Mouse (Mus musculus): ENCODE results near the gene Sct.
A peak's percentile ranks its signal among the peaks of the same experiment; 100 is the strongest.
"Not testable (repeated sequence)": the region's sequence is repeated elsewhere in the genome, so short reads cannot be mapped to it uniquely, and the experiment has no call there.

Sct gene

DNA sequence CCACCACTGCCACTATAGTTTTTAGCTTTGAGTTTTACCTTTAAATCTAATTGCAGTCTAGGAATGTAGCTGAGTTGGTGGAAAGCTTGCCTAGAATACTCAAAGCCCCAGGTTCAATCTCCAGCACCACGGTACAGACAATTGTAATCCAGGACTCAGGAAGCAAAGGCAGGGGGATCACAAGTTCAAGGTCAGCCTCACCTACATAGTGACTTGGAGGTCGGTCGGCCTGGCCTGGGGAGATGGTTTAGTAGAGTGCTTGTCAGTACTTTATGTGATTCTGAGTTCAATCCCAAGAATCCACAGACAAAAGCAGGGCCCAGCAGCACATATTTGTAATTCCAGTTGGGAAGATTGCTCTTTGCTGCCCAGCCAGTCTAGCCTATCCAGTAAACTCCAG, 9.1 kb upstream of the Sct start:
- DNase-seq, result no peak

DNA sequence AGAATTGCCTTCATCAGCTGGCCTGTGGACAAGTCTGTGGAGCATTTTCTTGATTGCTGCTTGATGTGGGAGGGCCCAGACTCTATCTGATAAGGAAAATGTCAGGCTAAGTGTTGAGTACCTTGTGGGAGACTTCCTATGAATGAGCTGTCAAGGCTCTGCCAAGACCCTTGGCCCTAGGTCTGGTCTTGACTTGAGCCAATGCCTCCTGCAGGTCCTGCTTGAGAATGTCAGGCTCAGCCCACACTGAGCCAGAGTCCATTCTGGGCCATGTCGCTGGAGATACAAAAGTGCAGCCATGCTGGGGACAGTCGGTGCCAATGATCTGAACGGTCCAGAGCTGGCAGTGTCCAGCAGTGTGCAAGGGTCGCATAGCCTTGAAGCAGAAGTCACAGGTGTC, 3.8 kb upstream of the Sct start:
- no peak for DNase-seq

- DNase-seq, result no peak
Observed at GRCm38 (mm10) chr7:141281442-141281841, 2.5 kb upstream of the Sct start.

GRCm38 (mm10) chr7:141277701-141278678, 943 bp downstream of the Sct start:
- no peak for DNase-seq

GRCm38 (mm10) chr7:141276546-141276945, 2.4 kb downstream of the Sct start, which contains the start of gene Cdhr5:
TSS of gene Cdhr5 (minus strand) at chr7:141276786.
- no peak for DNase-seq

DNA sequence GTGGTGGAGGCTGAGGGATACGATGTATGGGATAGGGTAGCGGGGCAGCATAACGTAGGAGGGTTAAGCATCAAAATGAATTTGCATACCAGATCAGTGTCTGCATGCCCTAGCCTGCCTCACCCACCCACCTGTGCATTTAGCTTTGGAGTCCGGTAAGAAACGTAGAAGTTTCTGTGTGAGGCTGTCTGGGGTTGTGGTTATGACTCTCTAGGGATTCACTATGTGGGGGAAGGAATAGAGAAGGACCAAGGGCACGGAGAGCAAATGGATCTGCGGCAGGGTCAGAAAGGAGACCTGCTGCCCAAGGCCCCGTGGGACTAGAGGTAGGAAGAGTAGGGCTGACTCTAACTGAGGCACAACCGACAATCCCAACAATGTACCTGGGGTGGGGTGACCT, 3.6 kb downstream of the Sct start:
- no peak for DNase-seq

GRCm38 (mm10) chr7:141270631-141271030, 8.3 kb downstream of the Sct start:
- DNase-seq, result no peak

- no peak for DNase-seq
Observed at GRCm38 (mm10) chr7:141269273-141269545, 9.7 kb downstream of the Sct start.

GRCm38 (mm10) chr7:141268466-141269272, 10.3 kb downstream of the Sct start:
- DNase-seq, result no peak

DNA sequence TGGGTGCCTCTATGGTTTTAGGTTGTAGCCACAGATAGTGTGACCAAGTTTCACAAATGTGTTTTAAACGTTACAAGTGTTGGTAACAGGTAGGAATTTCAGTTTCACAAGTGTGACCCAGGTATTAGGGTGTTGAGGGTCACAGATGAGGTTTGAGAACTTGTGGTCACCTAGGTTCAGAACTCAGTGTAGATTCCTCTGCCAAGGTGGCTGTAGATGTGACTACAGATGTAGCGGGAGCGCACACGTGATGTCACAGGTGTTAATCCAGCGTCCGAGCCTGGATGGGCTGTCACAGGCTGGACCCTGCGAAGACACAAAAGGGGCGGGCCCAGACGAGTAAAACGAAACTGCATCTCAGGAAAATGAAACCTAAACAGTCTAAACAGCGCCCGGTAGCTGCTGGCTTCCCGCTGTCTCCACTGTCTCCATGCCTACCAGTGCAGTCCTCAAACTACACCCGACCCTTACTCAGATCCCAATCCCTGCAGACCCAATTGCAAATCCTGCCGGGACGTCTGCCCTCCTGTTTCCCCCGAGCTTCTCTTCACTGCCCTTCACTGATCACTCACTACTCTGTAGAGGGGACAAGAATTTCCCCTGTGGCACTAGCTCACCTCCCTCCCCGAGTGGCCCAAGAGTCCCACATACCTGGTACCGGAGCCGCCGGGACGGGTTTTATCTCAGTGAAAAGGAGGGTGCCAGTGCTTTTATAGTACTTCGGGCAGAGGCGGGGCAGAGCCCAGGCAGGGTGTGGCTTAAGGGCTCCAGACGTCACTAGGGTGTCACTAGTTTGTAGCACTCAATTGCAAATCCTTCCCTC, 13.0 kb downstream of the Sct start, which contains the start of gene Irf7:
Irf7 (minus strand) TSS at position 743 of the 823 bp plus-strand sequence.
- DNase-seq, result peak; percentile 78

DNA sequence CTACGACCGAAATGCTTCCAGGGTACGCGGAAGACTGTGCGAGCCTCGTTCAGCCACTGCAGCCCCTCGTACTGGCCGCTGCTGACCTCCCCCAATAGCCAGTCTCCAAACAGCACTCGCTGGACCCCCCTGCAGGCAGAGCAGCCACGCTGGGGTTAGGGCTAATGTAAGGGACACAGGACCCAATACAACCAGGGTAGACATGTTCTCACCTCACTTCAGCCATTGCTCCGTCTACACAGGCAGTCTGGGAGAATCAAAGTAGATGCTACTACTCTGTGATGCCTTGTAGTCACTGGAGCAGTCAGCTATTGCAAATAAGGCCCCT, 13.6 kb downstream of the Sct start:
- no peak for DNase-seq

DNA sequence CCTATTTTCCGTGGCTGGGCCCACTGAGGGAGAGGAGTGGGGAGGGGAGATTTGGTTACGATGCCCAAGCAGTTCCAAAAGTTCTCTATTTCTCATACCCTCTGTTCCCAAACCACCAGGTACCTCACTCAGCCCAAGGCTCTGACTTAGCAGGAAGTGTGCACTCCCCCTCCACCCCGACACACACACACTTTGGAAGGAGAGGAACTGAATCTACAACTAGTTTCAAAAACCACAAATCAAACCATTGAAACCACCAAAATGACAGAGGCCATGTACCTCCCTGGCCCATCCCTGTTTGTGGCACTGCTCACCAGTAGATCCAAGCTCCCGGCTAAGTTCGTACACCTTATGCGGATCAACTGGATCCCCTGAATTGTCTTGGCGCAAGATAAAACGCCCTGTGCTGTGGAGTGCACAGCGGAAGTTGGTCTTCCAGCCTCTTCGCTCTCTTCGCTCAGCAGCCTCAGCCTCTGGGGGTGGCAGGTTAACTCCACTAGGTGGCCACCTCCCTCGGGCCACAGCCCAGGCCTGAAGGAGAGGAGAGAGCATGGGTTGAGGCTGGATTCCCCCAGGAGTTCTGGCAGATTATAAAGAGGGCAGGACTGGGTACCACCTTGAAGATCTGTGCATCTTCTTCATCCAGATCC, 14.0 kb downstream of the Sct start:
- DNase-seq, result peak; percentile 81

GRCm38 (mm10) chr7:141264041-141264700, 14.8 kb downstream of the Sct start:
- no peak for DNase-seq

DNA sequence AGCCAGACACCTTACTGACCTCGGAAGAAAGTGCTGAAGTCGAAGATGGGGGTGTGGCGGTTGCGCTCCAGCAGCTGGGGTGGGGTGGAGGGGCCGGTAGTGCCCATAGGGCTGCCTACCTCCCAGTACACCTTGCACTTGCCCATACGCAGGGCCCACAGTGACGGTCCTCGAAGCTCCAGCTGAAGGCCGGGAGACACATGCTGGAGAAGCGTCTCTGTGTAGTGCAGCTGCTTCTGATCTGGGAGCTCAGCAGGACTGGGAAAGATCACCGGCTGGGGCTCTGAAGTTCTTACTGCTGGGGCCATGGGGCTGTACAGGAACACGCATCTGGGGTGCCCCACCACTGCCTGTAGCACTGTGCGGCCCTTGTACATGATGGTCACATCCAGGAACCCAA, 15.3 kb downstream of the Sct start:
- no peak for DNase-seq

DNA sequence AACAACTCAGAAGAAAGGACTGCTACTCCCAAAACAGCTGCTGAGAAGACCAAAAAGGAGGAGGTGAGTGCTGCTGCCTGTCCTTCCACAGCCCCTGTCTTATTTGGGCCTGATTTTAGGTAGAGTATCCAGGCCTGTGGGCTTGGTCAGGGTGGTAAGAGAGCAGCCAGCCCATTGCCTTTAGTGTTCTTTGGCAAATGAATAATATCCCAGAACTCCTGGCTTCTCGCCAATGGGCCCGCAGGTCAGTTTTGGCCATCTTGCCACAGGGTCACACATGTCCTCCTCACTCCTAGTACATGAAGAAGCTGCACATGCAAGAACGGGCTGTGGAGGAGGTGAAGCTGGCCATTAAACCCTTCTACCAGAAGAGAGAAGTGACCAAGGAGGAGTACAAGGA, 17.5 kb downstream of the Sct start:
- no peak for DNase-seq

DNA sequence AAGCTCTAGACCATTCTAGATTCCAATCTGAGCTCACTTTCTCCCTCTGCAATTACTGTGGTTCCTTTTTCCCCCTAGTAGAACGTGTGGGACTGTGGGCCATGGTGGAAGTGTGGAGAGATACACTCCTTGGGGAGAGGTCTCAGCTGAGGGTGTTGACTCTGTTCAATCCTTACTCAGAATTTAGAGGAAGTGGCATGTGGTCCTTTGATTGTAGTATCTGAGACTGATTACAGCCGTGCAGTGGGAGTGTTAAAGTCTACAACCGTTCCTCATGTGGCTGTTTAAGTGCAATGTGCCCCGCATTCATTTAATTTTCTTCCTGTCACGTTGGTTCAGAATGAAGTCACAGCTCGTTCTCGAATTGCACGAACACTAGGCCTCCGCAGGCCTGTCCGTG, 22.8 kb downstream of the Sct start:
- DNase-seq, result no peak

- DNase-seq, result not testable (repeated sequence)
Observed at GRCm38 (mm10) chr7:141250486-141250885, 28.4 kb downstream of the Sct start.

DNA sequence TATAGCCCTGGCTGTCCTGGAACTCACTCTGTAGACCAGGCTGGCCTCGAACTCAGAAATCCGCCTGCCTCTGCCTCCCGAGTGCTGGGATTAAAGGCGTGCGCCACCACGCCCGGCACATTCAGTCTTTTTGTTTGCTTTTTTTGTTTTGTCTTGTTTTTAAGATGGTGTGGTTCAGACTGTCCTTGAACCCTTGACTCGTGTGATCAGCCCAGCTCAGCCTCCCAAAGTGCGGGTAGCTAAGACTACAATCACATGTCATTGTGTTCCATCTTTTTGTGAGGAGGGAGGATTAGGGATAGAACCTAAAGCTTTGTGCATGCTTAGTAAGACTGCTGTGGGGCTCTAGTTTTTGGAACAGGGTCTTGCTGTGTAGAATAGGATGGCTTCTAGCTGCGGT, 47.4 kb downstream of the Sct start:
- DNase-seq, result no peak

DNA sequence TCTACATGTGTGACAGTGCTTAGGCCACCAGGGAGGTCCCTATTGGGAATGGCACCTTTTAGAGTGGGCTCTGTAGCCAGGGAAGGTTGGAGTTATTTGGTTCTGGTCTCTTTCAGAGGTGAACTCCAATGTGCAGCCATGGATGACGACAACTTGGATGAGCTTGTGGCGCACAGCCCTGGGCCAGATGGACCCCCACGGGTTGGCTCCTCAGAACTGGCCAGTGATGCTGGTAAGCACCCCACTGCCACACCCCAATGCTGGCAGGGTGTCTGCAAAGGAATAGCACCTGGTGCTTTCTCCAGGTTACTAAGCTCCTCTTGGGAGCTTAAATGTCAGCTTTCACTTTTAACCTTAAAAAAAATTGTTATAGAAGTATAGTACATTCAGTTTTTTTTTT, 47.8 kb downstream of the Sct start:
- DNase-seq, result no peak

DNA sequence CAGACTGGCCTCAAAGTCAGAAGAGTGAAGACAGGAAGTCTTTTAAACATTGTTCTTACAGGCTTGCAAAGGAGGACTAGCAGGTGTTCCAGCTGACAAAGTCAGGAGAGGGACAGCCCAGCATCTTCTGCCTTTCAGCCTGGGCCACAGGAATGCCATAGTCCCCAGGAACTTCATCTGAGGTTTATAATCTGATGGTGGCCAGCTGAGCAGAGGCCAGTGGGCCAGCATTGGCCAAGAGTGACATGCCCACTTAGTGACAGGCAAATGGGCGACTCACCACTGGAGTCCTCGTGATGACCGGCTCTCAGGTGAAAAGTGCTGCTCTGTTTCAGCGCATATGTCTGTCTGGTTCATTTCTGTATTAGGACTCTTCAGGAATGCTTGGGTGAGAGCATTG, 48.4 kb downstream of the Sct start:
- no peak for DNase-seq

GRCm38 (mm10) chr7:141229702-141230101, 49.2 kb downstream of the Sct start:
- no peak for DNase-seq

All from thymus, postnatal 14 days (tissue).